Mouse (Mus musculus) monocyte, adult 5-6 weeks (primary cell): ENCODE measurements at regions not wholly inside any gene's neighbourhood (a gene's known extent, or its start where the extent isn't known, plus 50 kb on each side); places are given as distances from the start of the nearest gene placed in this dataset.

Source experiments
- ATAC-seq: fragments of 153-309, 156-312 bp; replicated peaks from 2 replicates; pipeline ENCODE4 v1.8.0; 2017; ENCODE audit warnings: mild to moderate bottlenecking; ENCODE audit not compliant: low TSS enrichment, insufficient number of reproducible peaks, severe bottlenecking, poor library complexity, low FRiP score

DNA sequence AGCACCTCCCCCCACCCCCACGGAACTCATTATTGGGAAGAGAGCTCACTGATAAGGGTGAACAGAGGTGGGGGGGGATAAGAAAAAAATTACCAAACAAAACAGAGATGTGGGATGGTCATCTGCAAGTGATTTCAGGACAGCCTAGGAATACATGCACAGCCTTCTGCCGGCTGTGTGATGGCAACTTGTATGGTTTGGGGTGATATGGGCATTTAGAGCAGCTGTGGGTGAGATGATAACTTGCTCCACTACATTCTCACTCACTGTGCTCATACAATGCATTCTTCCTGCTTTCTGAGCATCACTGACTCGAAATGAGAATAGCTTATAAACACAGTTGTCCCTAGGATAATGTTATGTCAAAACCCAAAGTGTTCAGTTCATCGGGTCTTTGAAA lies 443.8 kb downstream of the Tmem135 start:
- ATAC-seq = no peak

DNA sequence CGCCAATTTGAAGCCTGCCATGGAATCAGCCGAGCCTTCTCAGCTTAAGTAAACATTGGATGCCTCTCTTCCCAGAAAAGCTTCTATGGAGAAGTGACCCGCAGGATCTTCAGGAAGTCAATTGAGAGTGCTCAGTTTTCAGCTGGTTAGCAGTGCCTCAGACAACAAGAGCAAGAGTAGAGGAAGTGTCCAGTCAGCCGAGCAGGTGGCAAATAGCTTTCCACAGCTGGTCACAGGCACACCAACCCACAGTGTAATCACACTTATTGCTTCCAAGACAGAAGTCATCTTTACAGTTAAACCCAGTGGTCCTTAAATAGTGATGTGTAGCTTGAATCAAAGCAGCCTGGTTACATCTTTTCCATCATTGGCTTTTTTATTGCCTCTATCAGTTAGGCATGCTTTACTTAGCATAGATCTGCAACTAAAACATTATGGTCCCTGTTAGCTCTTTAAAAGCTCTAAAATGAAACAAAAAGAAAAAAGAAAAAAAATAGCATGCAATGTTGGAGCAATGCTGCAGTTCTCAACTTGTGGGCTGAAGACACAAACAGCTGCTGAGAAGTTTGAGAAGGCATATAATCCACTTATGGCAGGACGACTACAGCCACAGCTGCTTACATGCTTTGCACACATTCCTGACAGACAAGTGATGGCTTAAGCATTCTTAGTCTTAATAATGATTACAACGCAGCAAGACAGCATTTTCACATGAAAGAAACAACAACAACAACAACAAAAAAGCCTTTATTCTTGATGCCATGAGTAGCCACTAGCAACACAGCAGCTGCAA lies 444.5 kb downstream of the Tmem135 start:
- no peak for ATAC-seq

GRCm38 (mm10) chr7:88954978-88955377 lies 449.0 kb downstream of the Tmem135 start:
- ATAC-seq = no peak

- ATAC-seq = no peak
Observed at GRCm38 (mm10) chr7:88945338-88945737, 458.7 kb downstream of the Tmem135 start.

- ATAC-seq = no peak
Observed at GRCm38 (mm10) chr7:88944936-88945335, 459.1 kb downstream of the Tmem135 start.

DNA sequence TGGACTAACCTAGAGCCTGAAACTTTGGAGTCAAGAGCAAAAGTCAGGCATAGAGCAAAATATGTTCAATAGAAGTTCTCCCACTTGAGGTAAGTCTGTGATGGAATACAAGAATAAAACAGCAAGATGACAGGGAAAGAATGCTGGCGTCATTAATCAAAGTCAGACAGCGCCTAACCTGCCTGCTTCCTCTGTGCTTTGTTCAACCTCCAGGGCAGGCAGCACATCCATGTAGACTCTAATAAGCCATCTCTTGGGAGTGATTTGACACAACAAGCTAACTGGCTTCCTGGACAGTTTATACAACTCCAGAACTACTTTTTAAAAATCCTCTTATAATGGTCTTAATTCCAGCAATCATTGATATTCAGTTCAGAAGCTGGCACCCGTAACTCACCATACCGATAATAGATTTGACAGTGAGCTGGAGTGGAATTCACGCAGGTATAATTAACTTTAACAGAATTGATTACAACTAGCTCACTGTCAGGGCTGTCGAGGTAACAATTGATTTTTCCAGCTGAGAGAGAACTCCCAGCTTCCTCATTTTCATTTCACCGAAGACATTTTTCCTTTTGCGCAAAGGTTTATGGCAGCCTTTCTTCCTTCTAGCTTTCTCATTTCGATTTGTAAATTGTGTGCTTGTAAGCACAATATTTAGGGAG lies 462.6 kb downstream of the Tmem135 start:
- no peak for ATAC-seq

- no peak for ATAC-seq
Observed at GRCm38 (mm10) chr7:88940196-88940595, 463.8 kb downstream of the Tmem135 start.

GRCm38 (mm10) chr7:88928245-88928795 lies 475.7 kb downstream of the Tmem135 start:
- ATAC-seq = no peak
